Mouse (Mus musculus): ENCODE measurements at regions not wholly inside any gene's neighbourhood (a gene's known extent, or its start where the extent isn't known, plus 50 kb on each side); places are given as distances from the start of the nearest gene placed in this dataset.

- peak; percentile 68 for DNase-seq
Observed at GRCm38 (mm10) chr15:11774717-11775116, 132.4 kb downstream of the Npr3 start.

GRCm38 (mm10) chr15:11770596-11770995 is 136.5 kb downstream of the Npr3 start:
- no peak for DNase-seq

DNA sequence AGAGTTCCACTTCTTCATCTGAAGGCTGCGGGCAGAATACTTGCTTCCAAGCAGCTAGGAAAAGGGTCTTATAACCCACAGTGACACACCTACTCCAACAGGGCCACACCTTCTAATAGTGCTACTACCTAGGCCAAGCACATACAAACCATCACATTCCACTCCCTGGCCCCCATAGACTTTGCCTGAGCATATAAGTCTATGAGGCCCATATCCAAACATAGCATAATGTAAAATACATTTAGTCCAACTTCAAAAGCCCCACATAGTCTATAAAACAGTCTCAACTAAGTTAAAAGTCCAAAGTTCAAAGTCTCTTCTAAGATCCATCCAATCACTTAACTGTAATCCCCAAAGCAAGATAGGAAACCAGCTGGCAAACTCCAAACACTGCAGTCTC is 149.1 kb downstream of the Npr3 start:
- DNase-seq = no peak

- DNase-seq = no peak
Observed at GRCm38 (mm10) chr15:11756786-11757185, 150.3 kb downstream of the Npr3 start.

GRCm38 (mm10) chr15:11753216-11753615 is 153.9 kb downstream of the Npr3 start:
- DNase-seq = peak; percentile 69

DNA sequence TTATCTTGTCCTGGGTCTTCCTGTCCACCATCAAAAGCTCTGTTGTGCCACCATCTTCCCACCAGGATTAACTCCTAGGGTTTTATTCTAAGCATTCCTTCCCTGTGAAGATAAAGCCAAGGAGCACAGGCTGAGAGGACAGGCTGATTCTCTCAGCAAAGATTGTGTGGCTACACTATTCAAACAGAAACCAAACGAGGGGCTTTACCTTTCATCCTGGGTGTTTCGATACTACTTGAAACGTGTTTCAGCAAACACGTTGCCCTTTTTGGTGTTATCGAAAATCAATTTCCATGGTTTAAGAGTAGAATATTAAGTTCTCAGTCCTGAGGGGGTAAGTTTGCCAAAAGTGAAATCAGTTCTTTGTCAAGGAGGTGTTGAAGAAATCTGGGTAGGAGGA is 156.2 kb downstream of the Npr3 start:
- DNase-seq = no peak

GRCm38 (mm10) chr15:11749509-11749908 is 157.6 kb downstream of the Npr3 start:
- no peak for DNase-seq

- no peak for DNase-seq
Observed at GRCm38 (mm10) chr15:11748306-11748705, 158.8 kb downstream of the Npr3 start.

GRCm38 (mm10) chr15:11746754-11747153 is 160.3 kb downstream of the Npr3 start:
- DNase-seq = no peak

GRCm38 (mm10) chr15:11745629-11746372 is 161.3 kb downstream of the Npr3 start:
- no peak for DNase-seq

DNA sequence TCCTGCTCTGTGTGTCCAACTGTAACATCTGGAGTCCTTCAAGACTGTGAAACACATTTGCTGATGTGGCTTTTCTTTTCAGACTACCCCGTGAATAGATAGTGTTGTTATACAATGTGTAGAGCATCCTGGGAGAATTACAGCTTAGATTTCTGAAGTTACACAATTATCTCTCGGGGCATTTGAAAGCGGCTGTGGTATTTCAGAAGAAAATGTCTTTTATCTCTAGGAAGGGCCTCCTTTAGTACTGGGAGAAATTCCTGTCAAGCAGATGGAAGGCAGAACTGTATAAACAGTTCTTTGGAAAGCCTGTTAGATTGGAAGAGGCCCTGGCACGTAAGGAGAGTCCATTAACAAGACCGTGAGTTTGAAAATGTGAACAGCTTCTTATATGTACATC is 162.2 kb downstream of the Npr3 start:
- peak; percentile 7 for DNase-seq

DNA sequence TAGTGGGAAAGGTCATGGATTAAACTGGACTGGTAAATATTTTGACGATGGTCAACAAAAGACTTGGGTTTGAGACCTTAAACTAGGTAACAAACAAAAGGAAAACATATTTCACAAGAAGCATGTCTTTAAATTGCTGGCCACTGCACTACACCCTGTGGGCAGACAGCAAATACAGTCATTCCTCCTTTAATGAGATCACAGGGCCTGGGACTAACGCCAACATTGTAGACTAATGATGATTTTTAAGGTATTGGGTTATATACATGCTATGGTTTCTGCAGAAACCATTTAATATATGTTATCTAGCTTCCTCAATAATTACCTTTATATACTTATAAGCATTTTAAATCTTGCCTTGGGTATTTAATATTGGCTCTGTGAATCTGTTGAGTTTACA is 162.8 kb downstream of the Npr3 start:
- no peak for DNase-seq

DNA sequence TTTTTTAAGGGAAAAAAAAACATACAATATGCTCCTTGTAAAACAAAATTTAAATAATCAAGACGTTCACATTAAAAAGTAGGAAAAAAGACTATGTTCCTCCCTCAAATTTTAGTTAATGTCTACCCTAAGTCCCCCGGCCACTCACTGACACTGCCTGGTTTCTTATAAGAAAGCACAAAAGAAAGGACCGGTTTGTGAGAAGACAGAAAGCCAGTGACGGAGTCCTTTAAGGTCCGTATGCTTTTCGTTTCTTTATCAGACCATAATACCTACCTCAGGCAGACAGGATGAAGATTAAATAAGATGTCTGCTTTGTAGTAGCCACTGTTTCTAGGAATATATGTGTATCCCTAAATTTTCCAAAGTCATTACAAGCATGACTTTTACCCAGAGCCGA is 164.3 kb downstream of the Npr3 start:
- DNase-seq = no peak

- peak; percentile 37 for DNase-seq
Observed at GRCm38 (mm10) chr15:11742346-11742729, 164.7 kb downstream of the Npr3 start.

DNA sequence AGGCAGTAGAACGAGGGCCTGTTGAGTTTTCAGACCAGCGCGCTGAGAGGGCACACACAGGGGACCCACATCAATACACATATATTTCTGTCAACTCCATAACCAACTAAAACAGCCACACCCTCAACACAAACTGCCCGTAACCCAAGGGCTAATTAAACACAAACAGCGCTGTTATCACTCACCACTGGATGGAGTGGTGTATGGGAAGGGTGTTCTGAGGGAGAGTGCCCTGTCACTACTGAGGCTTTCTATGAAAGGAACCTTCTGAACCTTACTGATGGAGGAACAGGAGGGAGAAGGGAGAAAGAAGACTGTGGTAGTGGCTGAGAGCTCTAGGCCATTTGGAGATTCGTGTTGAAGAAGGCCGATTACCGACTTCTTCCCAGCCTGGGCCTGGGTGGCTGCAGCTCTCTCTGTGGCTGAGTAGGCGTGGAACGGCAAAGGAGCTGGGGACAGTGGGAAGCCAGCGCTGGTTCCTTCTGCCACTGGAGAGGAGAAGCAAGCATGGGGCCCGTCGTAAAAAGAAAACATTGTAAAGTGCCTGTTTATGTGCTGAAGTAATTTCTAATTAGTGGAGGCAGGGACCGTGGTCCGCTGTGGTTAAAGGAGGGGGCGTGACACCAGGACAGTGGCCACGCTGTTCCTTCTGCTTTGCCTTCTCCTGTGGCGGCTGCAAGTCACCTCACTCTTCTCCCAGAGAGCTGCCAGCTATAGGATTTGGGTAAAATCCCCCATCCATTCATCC is 165.3 kb downstream of the Npr3 start:
- DNase-seq = peak; percentile 47

- DNase-seq = no peak
Observed at GRCm38 (mm10) chr15:11737436-11738000, 169.6 kb downstream of the Npr3 start.

- DNase-seq = no peak
Observed at GRCm38 (mm10) chr15:11734639-11735265, 172.3 kb downstream of the Npr3 start.

DNA sequence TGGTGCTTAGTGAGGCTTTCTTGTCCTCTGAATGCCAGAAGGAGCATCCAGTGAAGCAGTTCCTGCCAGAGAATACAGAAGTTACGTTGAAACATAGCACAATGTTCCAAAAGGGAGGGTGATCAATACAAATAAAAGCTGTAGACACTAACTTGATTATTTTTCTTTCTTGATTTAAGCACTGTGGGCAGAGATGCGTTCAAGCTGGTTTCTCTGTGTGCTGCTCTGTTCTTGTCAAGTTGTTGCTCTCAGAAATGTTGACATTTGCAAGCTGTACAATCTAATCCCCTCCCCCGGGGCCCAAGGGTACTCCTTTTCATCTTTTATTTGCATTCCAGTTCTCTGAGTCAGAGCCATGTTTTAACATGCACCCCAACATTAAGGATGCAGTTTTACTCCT is 177.7 kb downstream of the Npr3 start:
- peak; percentile 38 for DNase-seq

GRCm38 (mm10) chr15:11725620-11726530 is 181.2 kb downstream of the Npr3 start:
- no peak for DNase-seq

DNA sequence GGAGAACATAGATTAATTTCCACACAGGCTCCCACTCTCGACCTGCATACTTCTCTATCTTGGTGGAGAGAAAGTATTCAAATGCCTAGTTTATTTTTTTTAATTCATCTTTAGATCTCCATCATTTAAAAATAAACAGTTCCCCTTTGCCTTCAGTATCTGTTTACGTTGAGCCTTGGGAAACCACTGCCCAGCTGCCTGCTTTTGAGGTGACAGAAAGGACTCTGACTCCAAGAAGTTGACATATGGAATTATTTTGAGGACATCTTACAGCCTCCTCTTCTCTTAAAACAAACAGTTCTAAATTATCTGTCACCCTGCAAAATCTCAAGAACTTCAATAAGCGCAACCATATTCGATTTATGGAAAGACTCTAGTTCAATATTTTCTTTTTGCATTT is 186.4 kb downstream of the Npr3 start:
- DNase-seq = no peak

- no peak for DNase-seq
Observed at GRCm38 (mm10) chr15:11716168-11716842, 190.8 kb downstream of the Npr3 start.

All from embryo, embryonic 11 days (tissue).